Mouse (Mus musculus) gonadal fat pad, adult 2 months (tissue): ENCODE measurements around the gene Dcaf4. TPM values are rescaled to one million over a fixed set of nuclear protein-coding genes. Genes with fewer than 3 reads are reported as not detected.

ENCODE experiments used
- DNase-seq: peaks from one replicate; pipeline ENCODE4 v3.0.0-alpha.2; 2012; ENCODE audit warnings: low read depth
- polyA plus RNA-seq: library from polyadenylated mRNA; depleted of rRNA; stranded (reverse); fragments of >200 nt; gene quantifications from 2 replicates; pipeline ENCODE4 v1.2.3, GENCODE M21; 2012; rRNA removed

Dcaf4 gene
- polyA plus RNA-seq, 1 experiment: 44.7 TPM

DNA sequence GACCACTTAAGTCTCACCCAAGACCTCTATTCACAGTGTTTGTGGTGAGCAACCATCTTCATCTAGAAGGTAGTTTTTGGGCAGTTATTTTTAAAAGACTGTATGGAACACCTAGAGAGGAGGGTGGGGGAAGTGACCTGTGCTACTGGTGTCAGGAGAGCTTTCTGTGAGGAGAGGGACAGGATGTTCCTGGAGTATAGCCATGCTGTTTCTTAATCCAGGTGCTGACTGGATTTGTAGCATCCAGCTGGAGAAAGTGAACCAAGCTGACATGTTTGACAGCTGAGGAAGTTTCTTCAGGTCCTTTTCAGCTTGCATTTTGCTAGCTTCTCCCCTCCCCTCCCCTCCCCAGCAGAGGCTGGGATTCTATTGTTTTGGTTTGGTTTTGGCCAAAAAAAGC, 24.5 kb downstream of the Dcaf4 start:
- peak; percentile 75 for DNase-seq

DNA sequence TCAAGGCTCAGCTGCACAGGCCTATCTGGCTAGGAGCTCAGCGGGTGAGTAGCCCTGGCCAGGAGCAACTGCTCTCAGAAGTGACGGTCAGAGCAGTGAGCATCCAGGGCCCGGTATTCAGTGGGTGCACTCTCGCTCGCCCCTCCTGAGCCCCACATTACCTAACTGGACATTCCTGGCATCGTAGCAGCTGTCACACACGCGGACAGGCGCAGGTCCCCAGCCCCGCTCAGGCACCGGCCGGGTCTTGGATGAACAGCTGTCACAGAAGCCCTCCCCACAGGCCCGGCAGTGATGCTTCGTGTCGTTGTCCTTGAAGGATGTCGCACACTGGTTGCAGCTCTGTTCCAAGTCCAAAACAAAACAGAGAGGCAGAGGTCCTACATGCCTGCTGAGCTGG, 31.0 kb downstream of the Dcaf4 start:
- no peak for DNase-seq

DNA sequence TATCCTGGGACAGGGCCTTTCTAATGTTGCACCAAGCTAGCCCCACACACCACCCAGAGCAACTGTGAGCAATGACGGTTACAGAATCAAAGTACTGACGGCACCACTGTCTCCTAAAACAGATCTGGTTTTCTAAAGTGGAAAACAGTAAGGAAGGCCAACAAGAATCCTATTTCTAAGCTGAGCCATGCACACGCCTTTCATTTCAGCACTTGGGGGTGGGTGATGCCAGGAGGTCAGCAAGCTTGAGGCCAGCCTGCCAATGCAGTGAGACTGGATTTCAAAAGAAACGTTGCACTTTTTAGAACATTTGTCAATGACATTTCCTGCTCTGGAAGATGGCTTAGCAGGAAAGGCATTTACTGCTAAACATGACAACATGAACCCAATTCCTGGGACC, 33.5 kb downstream of the Dcaf4 start:
- no peak for DNase-seq

DNA sequence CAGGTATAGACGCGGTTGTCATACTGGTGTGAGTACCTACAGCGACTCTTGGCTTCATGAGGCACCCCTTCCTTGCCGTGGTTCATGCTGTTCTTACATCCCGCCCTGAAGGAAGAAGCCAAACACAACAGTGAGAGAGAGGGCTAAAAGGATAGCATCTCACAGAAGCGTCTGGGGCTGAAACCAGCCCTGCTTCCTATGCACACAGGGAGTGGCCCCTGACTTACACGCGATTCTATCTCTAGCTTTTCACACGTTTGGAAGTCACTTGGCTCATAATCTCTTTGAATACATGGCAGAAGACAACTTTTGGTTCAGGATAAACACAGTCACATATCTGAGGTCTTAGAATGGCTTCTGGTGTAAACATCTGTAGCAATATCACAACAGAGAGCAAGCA, 35.3 kb downstream of the Dcaf4 start:
- DNase-seq: no peak

DNA sequence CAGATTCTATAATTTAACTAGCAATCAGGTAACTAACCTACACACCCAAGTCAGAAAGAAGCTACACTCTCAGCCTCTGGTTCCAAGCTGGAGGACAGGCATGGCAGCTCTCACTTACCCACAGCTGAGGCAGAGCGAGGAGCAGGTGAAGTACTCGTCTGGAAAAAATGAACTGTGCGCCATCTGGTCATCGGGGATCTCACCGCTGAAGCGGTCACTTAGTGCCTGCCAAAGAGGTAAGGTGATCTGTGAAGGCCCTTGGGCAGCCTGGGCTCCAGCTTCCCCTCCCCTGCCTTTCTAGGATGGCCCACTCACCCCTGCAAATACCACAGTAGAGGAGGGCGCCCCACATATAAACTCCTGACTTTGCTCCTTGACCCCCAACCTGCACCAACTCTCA, 38.2 kb downstream of the Dcaf4 start:
- no peak for DNase-seq

DNA sequence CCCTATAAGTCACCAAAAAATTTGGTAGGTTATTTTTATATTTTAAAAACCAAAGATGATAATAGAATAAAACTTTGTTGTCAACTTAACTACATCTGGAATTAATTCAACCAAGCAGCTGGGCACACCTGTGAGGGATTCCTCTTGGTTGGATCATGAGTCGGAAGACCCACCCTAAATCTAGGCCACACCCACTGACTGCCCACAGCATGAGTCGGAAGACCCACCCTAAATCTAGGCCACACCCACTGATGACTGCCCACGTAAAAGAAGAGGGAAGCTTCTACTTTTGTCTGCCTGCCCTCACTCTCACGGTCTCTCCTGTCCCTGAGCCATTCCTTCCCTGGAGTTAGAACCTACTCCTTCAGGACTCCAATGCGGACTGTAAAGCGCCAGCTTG, 39.9 kb downstream of the Dcaf4 start:
- DNase-seq: no peak

DNA sequence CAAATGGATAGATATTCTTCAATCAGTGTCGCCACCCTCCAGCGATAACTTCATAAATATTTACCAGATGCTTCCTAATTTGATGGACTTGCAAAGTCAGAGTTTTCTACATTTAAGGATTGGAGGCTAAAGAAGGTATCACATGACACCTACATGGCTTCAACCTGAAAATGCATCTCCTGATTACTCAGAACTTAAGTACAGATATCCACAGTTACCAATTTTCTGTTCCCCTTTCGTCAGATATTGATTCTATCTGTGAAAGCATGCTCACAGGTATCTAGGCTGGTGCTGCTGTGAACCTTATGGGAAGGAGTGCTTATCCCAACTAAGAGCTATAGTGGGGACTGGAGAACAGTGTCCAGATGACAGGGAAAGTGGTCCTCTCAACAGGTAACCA, 42.3 kb downstream of the Dcaf4 start:
- no peak for DNase-seq

DNA sequence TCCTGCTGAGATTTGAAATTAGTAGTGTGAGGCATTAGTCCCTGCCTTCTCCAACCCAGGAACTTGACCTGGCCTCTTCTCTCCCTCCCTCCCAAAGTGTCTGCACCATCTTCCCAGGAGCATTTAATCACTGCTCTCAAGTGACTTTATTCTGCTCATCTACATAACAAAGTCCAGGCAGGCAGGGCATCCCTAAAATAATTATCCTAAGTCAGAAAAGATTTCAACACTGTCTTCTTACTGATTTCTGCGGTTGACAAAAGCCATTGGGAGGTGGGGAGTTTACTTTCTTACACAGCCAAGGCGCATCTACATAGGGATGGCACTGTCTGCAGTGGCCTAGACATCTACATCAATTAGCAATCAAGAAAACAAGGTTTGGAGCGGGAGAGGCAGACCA, 49.6 kb downstream of the Dcaf4 start:
- DNase-seq: no peak

DNA sequence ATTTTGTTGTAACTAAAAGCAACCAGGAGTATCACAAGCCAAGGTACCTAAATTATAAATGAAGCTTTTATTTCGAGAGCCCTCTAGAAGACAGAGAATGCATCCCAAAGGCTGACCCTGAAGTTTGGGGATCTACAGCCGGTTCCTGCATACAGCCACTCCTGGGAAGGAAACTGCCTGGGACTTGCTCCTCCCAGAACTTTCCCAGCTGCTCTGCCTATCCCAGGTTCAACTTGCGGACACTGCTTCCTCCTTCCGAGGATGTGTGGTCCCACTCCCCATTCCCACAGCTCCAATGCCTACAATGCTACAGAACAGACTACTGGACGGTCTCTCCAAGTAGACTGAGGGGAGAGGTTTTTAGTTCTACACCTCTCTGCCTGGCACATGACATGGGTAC, 52.5 kb downstream of the Dcaf4 start:
- no peak for DNase-seq

DNA sequence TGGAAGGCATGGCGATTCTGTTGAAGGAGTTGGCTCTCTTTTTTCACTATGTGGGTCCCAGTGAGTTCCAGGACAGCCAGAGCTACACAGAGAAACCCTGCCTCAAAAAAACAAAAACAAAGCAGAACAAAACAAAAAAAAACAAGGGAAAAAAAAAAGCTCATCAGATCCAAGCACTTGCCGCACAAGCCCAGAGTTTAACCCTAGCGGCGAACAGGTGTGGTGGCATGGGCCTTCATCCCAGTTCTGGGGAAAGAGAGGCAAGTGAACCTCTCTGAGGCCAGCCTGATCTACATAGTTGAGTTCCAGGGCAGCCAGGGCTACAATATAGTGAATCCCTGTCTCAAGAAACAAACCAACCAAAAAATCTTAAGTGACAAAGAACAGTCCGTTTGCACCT, 57.2 kb downstream of the Dcaf4 start:
- DNase-seq: no peak

DNA sequence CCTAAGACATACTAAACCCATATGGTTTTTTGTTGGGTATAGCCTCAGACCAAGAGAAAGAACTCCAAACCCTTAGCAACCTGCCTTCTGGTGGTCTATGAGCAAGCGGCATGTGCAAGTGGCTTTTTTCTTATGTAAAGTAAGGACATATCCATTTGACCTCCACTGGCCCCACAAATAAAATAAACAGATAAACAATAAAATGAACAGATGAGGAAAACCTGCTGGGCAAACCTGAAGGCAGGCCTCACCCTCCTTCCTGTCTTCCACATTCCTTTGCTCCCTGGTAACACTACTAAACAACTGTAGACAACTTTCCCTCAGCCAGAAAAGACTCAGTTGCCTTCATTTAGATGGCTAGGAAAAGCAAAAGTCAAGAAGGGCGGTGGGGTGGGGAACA, 58.1 kb downstream of the Dcaf4 start:
- DNase-seq: no peak

DNA sequence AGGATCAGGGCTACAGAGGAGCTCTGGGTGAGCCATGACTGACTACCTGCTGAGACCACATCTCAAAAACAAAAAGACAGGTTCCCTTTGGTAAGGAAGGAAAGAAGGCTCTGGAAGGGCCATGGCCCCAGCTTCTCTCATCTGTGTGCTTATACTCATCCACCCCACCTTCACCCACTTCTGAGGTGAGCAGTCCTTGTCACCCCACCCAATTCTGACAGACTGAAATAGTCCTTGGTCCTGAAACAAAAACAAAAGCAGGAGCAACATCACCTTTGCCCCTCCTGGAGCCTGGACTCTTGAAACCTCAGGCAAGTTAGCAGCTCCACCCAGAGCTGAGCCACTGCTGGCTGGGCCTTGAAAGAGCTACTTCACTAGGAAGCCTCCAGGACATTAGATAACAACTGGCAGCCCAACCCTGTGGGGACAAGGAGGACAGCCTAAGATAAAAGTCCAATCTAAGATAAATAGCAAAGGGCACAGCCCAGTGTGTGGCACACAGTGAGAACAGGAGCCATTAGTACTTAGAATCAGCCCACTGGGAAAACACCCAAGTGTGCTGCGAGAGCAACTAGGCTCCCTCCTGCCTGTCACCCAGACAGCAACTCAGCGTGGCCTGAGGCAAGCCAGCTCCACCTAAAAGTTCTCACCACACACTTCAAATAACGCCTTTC, 58.8 kb downstream of the Dcaf4 start:
- no peak for DNase-seq

DNA sequence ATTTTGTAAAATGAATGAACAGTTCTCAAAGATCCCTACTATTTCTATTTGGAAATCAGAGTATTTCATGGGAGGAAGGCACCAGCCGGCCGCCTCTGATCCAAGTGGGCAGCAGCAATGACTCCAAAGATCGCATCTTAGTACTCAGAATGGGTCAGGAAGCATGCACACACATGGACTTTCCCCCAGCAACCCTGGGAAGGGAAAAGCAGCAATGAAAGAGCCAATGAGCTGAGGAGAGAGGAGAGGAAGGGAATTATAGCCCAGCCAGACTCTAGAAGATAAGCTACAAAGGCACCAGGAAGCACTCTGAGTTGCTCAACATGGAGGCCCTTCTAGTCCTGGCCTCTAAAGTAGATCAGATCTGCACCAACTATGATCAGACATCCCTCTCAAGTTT, 60.0 kb downstream of the Dcaf4 start:
- no peak for DNase-seq

DNA sequence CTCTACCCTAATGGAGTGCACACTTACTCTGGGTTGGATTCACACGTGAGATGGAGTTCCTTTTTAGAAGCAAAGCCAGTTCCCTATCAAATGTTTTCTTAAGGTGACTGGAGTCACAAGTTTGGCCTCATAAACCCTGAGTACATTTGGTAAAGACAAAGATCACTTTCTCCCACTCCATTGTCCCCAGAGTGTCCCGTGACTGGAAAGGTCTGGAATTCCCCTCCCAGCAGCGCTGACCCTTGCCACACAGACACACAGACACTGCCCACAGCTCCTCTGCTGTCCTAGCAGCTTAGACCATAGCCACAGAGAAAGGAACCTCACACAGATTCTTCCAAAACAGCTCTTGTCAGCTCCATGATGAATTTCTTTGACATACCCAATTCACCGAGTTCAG, 61.8 kb downstream of the Dcaf4 start:
- no peak for DNase-seq

DNA sequence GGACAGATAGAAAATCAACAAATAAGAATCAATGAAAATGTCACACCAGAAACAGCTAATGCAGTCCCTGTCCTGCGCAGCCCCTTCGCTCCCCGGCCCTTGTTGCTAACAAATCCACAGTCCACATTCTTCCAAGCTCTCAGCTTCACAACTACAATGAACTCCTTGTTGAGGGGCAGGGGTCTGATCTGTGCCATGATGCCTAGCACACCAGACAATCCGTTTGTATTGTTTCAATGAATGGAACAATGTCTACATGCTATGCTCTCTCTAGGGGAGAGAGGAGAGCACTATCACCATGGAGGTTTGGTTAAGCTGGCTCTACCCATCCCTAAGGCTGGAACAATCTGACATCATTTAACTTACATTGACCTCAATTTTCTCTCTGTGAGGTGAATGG, 62.5 kb downstream of the Dcaf4 start:
- no peak for DNase-seq

DNA sequence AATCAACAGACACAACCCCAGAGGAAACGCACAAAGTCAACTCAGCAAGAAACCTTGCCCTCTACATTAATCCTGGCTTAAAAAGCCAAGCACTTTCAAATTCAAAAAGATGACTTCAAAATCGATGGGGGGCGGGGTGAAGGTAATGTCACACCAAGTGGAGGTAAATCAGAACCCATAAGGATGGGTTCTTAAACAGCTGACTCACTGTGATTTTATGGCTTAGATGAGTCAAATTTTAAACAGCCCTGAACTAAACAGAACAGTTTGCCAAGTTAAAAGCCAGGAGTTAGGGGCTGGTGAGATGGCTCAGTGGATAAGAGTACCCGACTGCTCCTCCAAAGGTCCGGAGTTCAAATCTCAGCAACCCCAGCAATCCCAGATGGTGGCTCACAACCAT, 66.4 kb downstream of the Dcaf4 start:
- DNase-seq: no peak

Other genes with a start within 250 kb of the Dcaf4 start
- gene Dpf3, start 32.8 kb upstream of the Dcaf4 start, polyA plus RNA-seq: 1.8 and 2.1 TPM in 2 replicates
- gene Zfyve1, start 76.8 kb downstream of the Dcaf4 start, polyA plus RNA-seq: 28.1 and 37.0 TPM in 2 replicates
- gene Rbm25, start 110.8 kb downstream of the Dcaf4 start, polyA plus RNA-seq: 21.0 and 30.0 TPM in 2 replicates
- gene Psen1, start 167.7 kb downstream of the Dcaf4 start, polyA plus RNA-seq: 21.9 and 35.0 TPM in 2 replicates
- gene Papln, start 243.2 kb downstream of the Dcaf4 start, polyA plus RNA-seq: 14.2 and 15.4 TPM in 2 replicates